Mouse (Mus musculus) cerebellum, adult 11-12 months (tissue): ENCODE data around the gene Gm3238.

Source experiments
- DNase-seq: peaks from one replicate; pipeline ENCODE4 v3.0.0; 2022

The Gm3238 gene

GRCm38 (mm10) chr10:77741924-77742688 lies 29.0 kb downstream of the Gm3238 start, which contains the start of gene Gm18596:
TSS of gene Gm18596 (minus strand) at chr10:77742638.
- peak; percentile 18 for DNase-seq

DNA sequence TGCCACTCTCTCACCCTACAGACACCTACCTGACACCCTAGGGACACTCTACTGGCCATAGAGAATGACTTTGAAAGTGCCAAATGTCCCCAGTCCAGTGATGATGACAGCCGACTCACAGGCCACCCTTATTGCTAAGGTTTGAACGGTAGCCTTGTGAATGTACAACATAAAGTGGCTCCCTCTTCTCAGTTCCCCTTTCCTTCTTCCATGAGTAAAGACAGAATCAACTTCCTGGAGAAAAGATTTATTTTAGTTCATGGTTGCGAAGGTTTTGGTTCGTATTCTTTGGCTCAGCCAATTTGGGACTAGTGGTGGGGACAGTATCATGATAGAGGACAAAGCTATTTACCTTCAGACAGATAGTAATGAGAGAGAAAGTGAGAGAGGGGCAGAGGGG lies 32.2 kb downstream of the Gm3238 start:
- no peak for DNase-seq

DNA sequence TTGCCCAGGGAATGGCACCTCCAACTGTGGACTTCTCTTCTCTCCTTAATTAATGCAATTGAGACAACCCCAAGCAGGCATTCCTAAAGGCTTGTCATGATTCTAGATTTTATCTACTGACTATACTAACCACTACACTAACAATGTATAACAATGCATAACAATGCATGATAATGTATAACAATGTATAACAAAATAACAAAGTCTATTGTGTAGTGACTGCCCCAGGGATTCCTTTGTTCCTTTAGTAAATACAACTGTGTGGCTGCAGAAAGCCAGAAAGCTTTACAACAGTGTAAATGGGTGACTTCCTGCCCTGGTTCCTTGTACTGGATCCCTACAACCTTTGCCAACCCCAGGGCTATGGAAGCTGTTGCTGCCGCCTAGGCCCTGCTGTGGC lies 35.2 kb downstream of the Gm3238 start:
- no peak for DNase-seq

- no peak for DNase-seq
These were observed 41.9 kb downstream of the Gm3238 start for GRCm38 (mm10) chr10:77729241-77729640.

GRCm38 (mm10) chr10:77728280-77728679 lies 42.8 kb downstream of the Gm3238 start:
- no peak for DNase-seq

DNA sequence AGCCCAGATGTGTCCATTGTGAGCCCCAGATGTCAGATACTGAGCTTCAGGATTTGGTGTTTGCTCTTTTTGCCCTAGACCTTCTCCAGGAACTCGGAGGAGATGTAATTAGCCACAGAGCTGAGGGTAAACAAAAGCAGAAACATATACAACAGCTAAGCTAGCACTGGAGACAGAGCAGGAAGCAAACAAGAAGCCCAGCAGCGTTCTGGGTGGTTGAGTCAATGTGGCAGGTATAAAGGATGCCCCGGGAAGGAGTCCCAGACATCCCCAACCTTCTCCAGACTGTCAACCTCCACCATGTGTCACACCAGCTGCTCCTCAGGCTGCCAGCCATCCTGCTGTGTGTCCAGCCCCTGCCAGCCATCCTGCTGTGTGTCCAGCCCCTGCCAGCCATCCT lies 44.9 kb downstream of the Gm3238 start, which contains the start of gene Gm10100:
Gene Gm10100, plus strand, starts transcription at position 301 of the 400 bp plus-strand sequence.
- peak; percentile 6 for DNase-seq

- DNase-seq, result no peak
These were observed 46.3 kb downstream of the Gm3238 start for GRCm38 (mm10) chr10:77724855-77725254.
